Mouse (Mus musculus): Measurements from ENCODE around the gene Grm6. TPM values are rescaled to one million over a fixed set of nuclear protein-coding genes. Genes with fewer than 3 reads are reported as not detected.

The Grm6 gene
- not detected for total RNA-seq (2021)
- long read RNA-seq, experiment 1 = 0 reads
- long read RNA-seq, experiment 2 = 0 reads

DNA sequence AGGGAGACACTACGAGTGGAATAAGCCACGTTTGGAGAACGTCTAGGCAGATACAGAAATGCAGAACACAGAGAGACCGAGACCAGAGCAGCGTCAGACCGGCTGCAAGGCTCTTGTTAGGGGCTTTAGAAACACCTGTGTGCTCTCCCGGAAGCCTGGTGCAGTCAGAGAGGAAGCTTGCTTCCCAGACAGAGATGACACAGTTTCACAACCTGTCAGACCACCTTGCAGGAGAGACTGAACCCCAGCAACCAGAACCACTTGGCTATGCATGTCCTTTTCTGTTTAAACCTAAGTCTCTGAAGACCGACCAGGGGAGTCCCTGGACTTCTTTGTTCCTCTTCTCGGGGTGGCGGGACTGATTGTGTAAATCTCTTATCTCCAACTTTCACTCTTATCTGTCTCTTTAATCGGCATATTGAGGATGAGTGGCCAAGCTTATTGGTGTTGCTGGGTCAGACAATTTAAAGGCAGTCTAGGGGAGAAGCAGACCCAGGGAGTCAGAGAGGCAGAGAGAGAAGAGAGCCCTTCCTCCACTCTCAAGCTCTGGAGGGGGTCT lies at the start of gene Grm6:
Gene Grm6, plus strand, starts transcription at position 509 of the 559 bp plus-strand sequence.
- DNase-seq (ENCODE audit: low spot score in 2 of 2) = no peak
- intact Hi-C loops (cut with DNase I) = no loop called here

DNA sequence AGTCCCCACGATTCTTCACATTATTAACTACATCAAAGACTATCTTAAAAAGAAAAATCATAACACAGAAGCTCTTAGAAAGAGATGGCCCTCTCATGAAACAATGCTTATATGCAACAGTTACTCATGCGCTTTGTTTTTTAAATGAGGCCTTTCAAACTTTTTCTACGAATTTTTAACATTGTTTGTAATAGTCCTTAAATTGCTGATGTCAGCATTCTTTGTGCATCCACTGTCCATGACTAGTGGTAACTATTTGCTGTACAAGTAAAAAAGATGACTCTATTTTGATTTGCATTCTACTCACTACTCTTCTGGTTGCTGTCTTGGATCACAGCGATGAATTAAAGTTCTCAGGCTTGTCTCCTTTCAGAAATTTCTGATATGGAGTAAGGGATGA lies 36.3 kb upstream of the Grm6 start:
- intact Hi-C loops (cut with DNase I) = no loop called here

DNA sequence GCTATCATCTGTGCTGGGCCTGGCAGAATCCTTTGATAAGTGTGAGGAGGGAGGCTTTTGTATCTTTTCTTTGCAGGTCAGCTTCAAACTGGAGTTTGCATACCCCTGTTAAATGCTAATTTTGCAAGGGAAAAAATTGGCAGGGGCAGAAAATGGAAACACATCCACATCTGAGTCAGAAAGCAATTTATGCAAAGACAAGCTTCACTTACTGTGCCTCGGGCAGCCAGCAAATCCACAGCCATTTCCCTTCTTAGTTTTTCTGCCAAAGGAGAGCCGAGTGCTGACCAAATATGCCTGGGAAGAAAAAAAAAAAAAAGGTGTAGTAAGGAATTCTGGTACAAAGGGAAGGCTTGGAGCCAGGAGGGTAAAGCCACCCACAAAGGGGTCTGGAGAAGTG lies 24.3 kb upstream of the Grm6 start:
- intact Hi-C loops (cut with DNase I) = no loop called here
- DNase-seq (ENCODE audit: low spot score in 2 of 2) = no peak

More for the DNA sequence above, 36.3 kb upstream of the Grm6 start:
- no peak for DNase-seq (ENCODE audit: low spot score in 2 of 2)

DNA sequence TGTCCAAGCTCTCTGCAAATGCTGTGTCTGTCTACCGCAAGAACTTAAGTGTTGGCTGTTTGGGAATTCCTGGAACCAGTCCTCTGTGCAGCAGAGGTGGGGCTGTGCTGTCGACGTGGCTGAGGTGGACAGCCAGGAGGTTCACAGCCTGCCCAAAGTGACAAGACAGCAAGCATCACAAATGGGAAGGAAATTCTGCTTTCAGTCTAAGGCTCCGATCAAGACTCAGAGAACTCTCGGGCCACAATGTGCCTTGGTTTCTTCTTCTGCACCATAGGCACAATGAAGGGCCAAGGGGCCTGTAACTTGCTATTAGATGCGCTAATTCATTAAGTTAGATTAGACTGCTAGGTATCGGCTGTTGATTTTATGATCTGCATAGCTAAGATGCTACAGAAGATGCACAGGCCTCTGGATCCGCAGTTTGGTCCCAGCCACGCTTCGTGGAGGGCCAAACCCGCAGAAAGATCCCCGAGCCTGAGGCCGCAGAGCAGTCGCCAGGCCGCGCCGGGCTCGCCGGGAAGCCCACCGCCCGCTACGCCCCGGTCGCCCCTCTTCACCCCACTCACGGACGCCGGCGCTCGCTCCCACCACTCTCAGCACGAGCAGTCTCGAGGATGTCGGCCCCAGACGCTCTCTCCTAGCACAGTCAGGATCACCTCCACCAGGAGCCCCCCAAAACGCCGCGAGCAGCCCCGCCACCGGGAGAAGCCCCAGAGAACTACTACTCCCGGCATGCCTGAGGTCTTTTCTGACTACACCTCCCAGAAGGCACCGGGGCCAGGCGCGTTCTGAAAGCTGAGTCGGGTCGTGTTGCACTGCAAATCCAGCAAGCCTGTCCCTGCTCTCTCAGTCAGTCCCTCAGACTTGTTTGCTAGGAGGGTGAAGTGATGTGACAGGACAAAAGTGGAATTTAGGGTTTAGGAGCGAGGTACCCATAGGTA lies 23.2 kb upstream of the Grm6 start, which contains the start of gene Zfp354c:
Gene Zfp354c, minus strand, starts transcription at position 715 of the 944 bp plus-strand sequence.
- peak; percentile 82 to 88 for DNase-seq (ENCODE audit: low spot score in 2 of 2)
- intact Hi-C loops (cut with DNase I) = no loop called here

DNA sequence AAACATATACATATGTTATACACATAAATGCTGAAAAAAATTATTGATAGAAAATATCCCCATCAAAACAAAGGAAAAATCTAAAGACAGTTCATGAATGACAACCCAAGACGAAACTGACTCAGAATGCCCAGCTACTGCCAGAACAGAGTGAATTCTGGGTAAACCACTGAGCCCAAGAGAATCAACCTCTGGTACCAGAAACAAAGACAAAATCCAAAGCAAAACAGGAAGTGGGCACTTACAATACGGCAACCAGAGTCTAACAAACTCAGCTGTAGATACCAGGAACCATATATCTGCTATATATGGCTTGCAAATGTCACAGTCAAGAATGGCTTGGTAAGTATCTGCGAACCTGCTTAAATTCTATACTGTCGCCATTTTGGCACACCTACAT lies 14.8 kb upstream of the Grm6 start:
- no peak for DNase-seq (ENCODE audit: low spot score in 2 of 2)
- intact Hi-C loops (cut with DNase I) = loop anchor here (10.0 kb wide), 1 partner anchor 219 kb away; the partner anchor contains the start of gene Zfp354a

DNA sequence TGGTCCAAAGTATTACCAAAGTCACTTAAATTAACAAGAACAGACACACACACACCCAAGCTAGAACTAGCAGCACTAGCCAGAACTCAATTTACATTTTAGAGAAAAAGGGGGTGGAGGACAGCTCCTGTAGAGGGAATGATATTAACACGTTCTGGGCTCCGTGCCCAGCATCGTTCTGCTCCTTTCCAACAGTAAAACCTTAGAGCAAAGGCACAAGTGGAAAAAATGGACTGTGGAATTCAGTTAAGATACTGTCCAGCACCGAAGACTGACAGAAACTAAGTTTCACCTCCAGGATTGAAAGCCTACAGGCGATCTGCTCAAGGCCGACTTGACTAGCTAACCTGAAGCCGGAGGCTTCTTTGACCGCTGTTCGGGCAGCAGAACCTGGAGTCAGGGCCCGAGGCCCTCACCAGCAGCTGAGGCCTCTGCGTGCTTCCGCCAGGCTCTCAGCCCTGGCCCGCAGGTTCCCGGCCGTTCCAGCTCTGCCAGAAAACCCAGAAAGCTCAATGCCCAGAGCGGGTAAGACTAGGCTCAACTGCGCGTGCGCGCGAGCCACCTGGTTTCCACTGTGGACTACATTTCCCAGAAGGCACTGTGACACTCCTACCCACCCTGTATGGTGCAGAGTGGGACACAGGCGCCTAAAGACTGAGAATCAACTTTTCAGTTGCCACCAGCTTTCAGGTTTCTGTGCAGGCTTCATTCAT lies 9.3 kb upstream of the Grm6 start, which contains the start of gene Zfp879:
Gene Zfp879, minus strand, starts transcription at position 530 of the 713 bp plus-strand sequence.
- intact Hi-C loops (cut with DNase I) = no loop called here
- peak; percentile 96 to 98 for DNase-seq (ENCODE audit: low spot score in 2 of 2)

DNA sequence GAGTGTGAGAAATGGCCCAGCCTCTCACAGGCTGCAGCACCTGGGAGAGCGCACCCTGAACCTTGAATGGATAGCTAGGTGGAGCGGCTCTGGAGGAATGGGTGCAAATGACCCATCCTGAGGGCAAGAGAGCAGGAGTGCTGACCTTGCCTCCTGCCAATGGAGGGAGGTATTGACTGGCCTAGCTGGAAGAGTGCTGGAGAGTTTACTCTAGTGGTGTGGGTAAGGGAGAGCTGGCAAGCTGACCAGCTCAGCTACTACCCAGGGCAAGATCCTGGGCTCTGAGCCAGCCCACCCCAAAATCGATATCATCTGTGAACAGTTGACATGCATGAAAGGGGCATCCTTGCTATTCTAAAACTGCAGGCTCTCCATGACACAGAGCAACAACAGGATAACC lies 4.5 kb upstream of the Grm6 start:
- DNase-seq (ENCODE audit: low spot score in 2 of 2) = no peak

DNA sequence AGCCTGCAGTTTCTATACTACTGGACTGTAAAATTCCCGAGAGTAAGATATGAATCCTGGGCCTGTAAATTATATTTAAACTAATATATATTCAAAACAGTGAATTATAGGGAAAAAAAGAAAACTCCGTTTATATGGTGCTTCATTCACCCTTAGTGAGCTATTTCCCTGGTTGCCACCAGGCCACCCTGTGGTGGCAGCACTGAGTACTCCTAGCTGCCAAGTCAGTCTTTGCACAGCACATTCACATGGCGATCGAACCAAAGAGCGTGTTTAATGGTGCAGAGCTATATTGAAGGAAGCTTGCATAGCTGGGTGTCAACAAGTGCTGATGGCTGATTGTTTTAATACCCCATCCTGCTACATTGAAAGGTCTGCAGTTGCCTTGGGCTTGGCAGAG lies 3.4 kb upstream of the Grm6 start:
- peak; percentile 27 to 36 for DNase-seq (ENCODE audit: low spot score in 2 of 2)
- intact Hi-C loops (cut with DNase I) = no loop called here

More for the DNA sequence above, 4.5 kb upstream of the Grm6 start:
- intact Hi-C loops (cut with DNase I) = no loop called here

DNA sequence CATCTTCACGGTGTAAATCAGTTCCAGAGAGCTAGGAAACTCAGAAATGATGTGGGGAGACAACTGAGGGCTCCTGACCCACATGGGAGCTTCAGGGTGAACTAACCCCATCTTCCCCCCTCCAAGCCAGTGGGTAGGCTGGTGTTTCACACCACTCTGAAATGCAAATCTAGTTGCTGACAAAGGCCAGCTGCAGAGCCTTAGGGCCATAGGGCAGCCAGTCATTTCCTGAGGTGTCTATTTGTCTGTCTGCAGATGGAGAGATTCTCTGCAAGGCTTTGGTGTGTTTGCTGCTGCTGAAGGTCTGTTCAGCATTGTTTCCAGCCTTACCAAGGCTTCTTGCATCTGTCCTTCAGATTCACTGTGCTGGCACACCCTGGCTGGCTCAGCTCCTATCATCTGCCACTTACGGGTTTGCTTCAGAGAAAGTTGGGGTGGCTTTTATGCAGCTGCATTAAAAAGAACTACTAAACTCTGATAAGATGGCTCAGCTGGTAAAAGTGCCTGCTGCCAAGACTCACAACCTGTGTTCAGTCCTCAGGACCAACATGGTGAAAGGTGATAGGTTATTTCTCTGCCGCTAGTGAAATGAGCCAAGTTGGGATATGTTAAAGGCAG lies 1.9 kb upstream of the Grm6 start:
- intact Hi-C loops (cut with DNase I) = no loop called here
- no peak for DNase-seq (ENCODE audit: low spot score in 2 of 2)

DNA sequence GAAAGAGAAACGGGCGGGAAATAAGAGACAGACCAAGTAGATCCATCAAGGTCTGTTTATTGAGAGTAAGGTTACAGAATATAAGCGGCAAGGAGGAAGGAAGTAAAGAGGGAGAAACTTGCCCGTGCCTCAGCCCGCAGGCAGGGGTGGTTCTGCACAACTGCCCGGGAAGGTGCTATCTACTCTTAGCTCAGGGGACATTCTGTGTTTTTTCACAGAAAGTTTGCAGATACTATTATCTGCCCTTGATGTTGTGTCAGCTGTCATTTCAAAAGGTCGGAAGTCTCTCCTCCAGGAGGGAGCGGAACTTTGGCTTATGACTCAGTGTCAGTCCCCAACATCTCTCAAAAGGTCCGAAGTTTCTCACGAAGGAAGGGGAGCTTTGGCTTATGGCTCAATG lies 1.2 kb upstream of the Grm6 start:
- DNase-seq (ENCODE audit: low spot score in 2 of 2) = no peak
- intact Hi-C loops (cut with DNase I) = no loop called here

DNA sequence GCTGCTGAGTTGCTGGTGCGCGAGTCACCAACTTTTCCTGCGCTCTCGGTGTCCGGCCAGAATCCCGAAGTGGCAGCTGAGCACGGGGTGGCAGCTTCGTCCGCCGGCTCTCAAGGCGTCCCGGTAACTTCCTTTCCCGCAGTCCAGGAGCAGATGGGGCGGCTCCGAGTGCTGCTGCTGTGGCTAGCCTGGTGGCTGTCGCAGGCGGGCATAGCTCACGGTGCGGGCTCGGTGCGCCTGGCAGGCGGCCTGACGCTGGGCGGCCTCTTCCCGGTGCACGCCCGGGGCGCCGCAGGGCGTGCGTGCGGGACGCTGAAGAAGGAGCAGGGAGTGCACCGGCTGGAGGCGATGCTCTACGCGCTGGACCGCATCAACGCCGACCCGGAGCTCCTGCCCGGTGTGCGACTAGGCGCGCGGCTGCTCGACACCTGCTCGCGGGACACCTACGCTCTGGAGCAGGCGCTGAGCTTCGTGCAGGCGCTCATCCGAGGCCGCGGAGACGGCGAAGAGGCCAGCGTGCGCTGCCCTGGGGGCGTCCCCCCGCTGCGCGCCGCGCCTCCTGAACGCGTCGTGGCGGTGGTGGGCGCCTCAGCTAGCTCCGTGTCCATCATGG lies 610 bp downstream of the Grm6 start:
- intact Hi-C loops (cut with DNase I) = no loop called here
- DNase-seq (ENCODE audit: low spot score in 2 of 2) = no peak

DNA sequence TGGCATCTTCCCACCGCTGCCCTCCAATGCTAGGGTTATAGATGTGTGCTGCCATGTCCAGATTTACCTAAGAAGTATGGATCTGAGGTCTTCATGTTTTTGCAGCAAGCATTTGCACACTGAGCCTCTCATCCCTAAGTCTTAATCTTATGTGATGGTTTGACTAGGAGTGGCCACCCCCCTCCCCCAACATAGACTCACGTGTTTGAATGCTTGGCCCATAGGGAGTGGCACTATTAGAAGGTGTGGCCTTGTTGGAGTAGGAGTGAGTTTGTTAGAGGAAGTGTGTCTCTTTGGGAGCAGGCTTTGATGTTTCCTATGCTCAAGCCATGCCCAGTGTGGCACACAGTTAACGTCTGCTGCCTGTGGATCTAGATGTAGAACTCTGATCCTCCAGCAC lies 28.2 kb downstream of the Grm6 start:
- intact Hi-C loops (cut with DNase I) = no loop called here
- DNase-seq (ENCODE audit: low spot score in 2 of 2) = no peak

DNA sequence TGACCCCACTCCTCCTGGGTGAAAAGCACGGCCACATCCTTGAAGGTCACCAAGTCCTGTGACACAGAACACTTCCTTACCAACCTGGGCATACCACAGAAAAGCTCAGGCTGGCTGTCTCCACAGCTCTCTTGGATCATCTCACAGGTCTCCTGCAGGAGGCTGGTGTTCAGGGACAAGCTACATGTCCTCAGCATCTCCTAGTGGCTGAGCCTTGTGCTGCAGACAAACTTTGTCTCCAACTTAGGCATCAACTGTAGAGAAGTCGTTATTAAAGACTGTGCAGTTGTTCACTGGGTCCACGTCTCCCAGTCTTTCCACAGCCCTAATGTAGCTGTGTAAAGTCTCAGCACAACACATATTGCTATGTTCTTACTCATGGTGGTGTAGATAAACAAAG lies 33.3 kb downstream of the Grm6 start:
- no peak for DNase-seq (ENCODE audit: low spot score in 2 of 2)
- intact Hi-C loops (cut with DNase I) = no loop called here

DNA sequence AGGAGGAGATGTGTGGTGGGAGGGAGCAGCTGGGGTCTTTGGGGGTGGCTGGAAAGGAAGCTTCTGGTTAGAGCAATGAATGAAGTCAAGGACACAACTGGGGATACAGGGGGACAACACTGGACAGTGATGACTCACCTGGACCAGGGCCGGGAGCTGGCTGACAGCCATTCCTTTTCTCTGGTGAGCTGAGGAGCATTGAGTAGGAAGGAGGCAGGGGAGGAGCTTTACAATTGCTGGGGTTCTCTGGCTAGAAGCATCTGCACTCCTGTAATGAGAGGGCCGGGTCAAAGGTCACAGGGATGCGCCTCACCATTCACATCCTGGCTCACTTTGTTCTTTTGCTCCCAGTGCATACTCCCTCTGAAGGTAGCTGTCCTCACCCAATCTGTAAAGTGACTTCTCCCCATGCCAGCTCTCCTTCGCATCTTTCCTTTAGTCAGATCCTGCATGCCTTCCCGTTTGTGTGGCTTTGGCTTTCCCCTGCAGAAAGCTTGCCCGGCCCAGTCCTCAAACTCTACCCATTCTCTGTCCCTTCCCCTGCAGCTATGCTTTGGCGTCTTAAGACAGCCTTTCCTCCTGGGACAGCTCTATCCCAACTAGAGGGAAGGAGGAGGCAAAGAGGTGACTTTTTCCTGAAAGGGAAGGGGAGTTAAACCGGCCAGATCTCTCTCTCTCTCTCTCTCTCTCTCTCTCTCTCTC lies 35.9 kb downstream of the Grm6 start:
- intact Hi-C loops (cut with DNase I) = loop anchor here (2.0 kb wide), 1 partner anchor 26 kb away; no protein-coding TSS in a partner anchor

DNA sequence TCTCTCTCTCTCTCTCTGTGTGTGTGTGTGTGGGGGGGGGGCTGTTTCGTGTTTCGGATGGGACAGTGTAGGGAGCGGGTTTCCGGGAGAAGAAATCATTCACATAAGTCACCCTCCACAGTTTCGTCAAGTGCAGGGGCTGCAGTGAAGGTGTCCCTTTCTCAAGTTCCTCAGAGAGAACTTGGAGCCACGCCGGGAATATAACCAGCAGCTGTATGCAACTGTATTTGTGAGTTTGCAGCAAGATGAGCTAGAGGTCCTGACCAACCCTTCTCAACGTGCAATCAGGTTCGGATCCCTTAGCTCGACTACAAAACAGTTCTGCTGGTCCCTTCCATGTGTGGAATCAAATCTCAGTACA lies 36.4 kb downstream of the Grm6 start:
- DNase-seq (ENCODE audit: low spot score in 2 of 2) = peak in 1 of 2 experiments; percentile 11
- intact Hi-C loops (cut with DNase I) = loop anchor here (2.0 kb wide), 1 partner anchor 26 kb away; no protein-coding TSS in a partner anchor

More for the DNA sequence above, 35.9 kb downstream of the Grm6 start:
- no peak for DNase-seq (ENCODE audit: low spot score in 2 of 2)

DNA sequence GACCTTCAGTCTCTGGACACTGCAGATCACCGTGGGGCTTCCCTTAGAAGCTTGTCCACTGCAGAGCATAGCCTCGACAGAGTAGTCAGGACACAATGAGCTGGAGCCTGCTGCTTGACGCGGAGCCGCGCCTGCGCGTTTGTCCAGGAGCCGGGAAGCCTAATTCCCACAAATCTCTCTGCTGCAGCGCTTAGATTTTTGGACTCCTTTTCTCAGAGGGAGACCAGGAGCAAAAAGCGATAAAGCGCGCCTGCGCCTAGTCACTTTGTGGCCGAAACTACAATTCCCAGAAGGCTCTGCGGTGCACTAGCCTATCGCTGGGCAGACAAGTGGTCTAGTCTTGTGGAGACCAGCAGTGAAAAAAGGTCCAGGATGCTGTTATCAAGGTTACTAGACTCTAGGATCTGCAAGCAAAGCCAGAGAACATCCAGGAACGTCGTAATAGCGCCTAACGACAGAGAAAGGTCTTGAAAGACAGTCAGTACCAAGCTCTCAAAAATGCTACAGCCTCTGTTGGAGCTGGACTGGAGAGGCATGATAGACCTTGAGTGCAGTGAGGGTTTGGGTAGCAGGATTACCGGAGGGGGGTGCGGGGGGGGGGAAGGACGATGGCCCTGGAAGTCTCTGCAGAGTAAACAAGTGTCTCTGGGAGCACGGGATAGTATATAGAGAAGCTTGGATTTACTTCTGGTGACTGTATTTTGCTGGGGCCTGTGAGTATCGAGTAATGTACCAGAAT lies 37.1 kb downstream of the Grm6 start, which contains the start of gene Zfp454:
Gene Zfp454, minus strand, starts transcription at position 262 of the 739 bp plus-strand sequence.
- intact Hi-C loops (cut with DNase I) = loop anchor here (1.0 to 2.0 kb wide), 2 partner anchors 25 to 44 kb away; partner anchors contain the start of gene Zfp354b
- DNase-seq (ENCODE audit: low spot score in 2 of 2) = peak; percentile 95

DNA sequence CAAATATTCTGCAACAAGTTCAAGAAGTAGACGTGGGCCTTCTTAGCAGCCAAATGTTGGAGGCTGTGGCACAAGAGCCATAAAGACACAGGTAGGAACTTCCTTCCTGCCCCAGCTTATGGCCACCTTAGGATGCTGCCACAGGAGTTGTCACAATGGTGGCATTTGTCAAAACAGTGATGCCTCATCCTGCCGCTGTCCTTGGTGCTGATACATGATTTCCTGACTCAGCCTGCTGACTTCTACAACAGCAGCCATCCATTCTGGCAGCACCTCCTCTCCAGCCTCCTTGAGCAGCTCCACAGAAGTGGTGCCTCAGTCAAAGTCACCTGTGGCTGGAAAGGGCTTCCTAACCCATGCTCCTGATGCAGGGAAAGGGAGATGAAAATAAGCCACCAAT lies 42.0 kb downstream of the Grm6 start:
- DNase-seq (ENCODE audit: low spot score in 2 of 2) = no peak

DNA sequence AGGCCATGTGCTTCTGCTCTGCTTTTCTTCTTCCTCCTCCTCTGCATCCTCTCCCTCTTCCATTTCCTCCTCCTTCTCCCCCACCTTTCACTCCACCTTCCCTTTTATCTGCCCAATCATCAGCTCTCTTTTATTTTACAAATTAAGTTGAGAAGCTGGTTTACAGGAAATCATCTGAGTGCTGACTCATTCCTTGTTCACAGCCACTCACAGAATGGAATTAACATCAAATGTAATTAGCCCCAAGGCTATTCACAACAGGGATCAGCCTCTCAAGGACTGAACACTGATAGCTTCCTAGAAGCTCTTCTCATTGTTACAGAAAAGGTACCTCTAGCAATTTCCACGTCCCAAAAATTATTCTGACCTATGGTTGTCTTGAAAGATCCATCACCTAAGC lies 46.9 kb downstream of the Grm6 start:
- intact Hi-C loops (cut with DNase I) = no loop called here
- no peak for DNase-seq (ENCODE audit: low spot score in 2 of 2)

More for the DNA sequence above, 42.0 kb downstream of the Grm6 start:
- intact Hi-C loops (cut with DNase I) = no loop called here
